Mouse (Mus musculus) stomach, postnatal 0 days (tissue): ENCODE measurements around the gene Rabggta.

ENCODE experiments used
- CTCF ChIP-seq: IDR thresholded peaks from 2 replicates; pipeline ENCODE4 v1.5.1; 2016; ENCODE audit warnings: antibody characterized with exemption, low read depth, mild to moderate bottlenecking, moderate library complexity
- EP300 ChIP-seq: optimal IDR thresholded peaks from 2 replicates; pipeline ENCODE3; 2016; ENCODE audit warnings: antibody characterized with exemption

- TF ChIP-seq EP300 (no peak), CTCF (no peak)
These were observed 2.3 kb downstream of the Rabggta start for GRCm38 (mm10) chr14:55719737-55720136.
